Mouse (Mus musculus) midbrain, embryonic 13.5 days (tissue): Measurements from ENCODE around the gene Larp4b. TPM values are rescaled to one million over a fixed set of nuclear protein-coding genes. Genes with fewer than 3 reads are reported as not detected.
"Not testable (repeated sequence)": the region's sequence is repeated elsewhere in the genome, so short reads cannot be mapped to it uniquely, and the experiment has no call there.

Source experiments
- ATAC-seq: fragments of 200-750 bp; cut with Nextera tagmentation; 2 replicates; pipeline ENCODE4 v1.8.0; 2017; ENCODE audit warnings: mild to moderate bottlenecking, moderate TSS enrichment, moderate library complexity
- H3K27ac ChIP-seq: fragments of 300-500 bp; sonication (generic); 2 replicates; pipeline ENCODE4 v1.5.1; 2015; ENCODE audit warnings: inconsistent platforms, mild to moderate bottlenecking, moderate library complexity
- H3K27me3 ChIP-seq: fragments of 300-500 bp; sonication (generic); 2 replicates; pipeline ENCODE4 v1.6.1; 2015; ENCODE audit warnings: mild to moderate bottlenecking, inconsistent platforms
- H3K36me3 ChIP-seq: fragments of 300-500 bp; sonication (generic); 2 replicates; pipeline ENCODE4 v1.6.1; 2015; ENCODE audit warnings: mild to moderate bottlenecking, inconsistent platforms
- H3K4me1 ChIP-seq: fragments of 300-500 bp; sonication (generic); replicated peaks from 2 replicates; pipeline ENCODE4 v1.6.1; 2015; ENCODE audit warnings: inconsistent platforms
- H3K4me2 ChIP-seq: fragments of 300-500 bp; sonication (generic); replicated peaks from 2 replicates; pipeline ENCODE4 v1.6.1; 2015; ENCODE audit warnings: moderate library complexity, mild to moderate bottlenecking, inconsistent platforms
- H3K4me3 ChIP-seq: fragments of 300-500 bp; sonication (generic); replicated peaks from 2 replicates; pipeline ENCODE4 v1.5.1; 2015; ENCODE audit warnings: mild to moderate bottlenecking, inconsistent platforms
- H3K9ac ChIP-seq: fragments of 300-500 bp; sonication (generic); replicated peaks from 2 replicates; pipeline ENCODE4 v1.6.1; 2015; ENCODE audit warnings: mild to moderate bottlenecking, inconsistent platforms
- H3K9me3 ChIP-seq: fragments of 300-500 bp; sonication (generic); 2 replicates; pipeline ENCODE4 v1.6.1; 2016; ENCODE audit warnings: mild to moderate bottlenecking, inconsistent platforms
- WGBS: fragments of 180-500 bp; shearing (Covaris S2); methylation state at CpG from one replicate; pipeline ENCODE4 v1.1.7; 2015; 5-methylcytosine and 5-hydroxymethylcytosine counted together
- polyA plus RNA-seq: library from polyadenylated mRNA; unstranded; fragments of >200 nt; fragmentation: Nextera tagmentation; extraction: Ambion mirVana; gene quantifications from 2 replicates; pipeline ENCODE4 v1.2.1, GENCODE M21; 2015

The Larp4b gene
- 34.1 and 36.1 TPM in 2 replicates for polyA plus RNA-seq

DNA sequence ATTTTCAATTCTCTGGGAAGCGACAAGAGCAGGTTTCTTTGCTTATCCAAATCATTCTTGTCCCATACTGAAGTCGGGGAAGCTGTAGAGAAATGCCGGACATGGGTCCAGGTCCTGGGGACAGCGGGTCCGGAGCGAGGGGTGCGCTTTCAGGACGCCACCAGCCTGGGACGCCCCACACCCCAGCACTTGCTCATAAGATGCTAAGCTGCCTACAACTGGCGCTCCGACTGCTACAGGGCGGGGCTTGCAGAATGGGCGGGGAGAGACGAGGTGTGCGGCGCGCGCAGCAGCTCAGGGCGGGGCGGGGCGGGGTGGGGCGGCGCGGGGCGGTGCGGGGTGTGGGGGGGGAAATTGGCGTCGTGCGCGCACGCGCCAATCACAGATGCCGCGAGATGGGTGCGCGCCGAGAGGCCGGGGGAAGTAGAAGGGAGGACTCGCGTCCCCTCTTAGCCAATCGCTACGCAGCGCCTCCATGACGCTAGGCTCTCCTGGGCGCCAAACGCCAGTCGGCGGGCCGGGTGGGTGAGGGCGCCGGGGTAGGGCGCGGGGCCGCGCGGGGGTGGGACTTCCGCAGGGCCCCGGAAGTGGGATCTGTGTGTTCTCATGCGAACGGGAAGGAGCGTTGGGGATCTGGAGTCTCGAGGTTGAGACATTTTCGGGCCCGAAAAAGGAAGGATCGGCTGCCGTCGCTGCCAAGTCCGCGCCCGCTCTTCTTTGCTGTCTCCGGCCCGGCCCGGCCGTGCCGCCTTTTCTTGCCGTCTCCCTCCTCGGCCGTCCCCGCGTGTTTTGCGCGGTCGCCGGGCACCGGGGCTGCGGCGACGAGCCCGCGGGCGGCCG, at the start of gene Larp4b:
Larp4b (plus strand) TSS at position 566 of the 840 bp plus-strand sequence.
- WGBS, result under 1% methylated on average over 75 of the region's 92 CpGs
- peaks cover 34% of the 10 kb centered on the region for H3K4me1 ChIP-seq
- H3K4me2 ChIP-seq, result peak within 1 kb of the TSS; percentile 99
- peak; percentile 100 for ATAC-seq
- H3K4me3 ChIP-seq, result peak within 1 kb of the TSS; percentile 99
- no peaks in the 10 kb centered on the region for H3K36me3 ChIP-seq
- no peaks in the 10 kb centered on the region for H3K27me3 ChIP-seq
- peak within 1 kb of the TSS; percentile 91 for H3K27ac ChIP-seq
- peak within 1 kb of the TSS; percentile 97 for H3K9ac ChIP-seq
- H3K9me3 ChIP-seq, result no peaks in the 10 kb centered on the region

DNA sequence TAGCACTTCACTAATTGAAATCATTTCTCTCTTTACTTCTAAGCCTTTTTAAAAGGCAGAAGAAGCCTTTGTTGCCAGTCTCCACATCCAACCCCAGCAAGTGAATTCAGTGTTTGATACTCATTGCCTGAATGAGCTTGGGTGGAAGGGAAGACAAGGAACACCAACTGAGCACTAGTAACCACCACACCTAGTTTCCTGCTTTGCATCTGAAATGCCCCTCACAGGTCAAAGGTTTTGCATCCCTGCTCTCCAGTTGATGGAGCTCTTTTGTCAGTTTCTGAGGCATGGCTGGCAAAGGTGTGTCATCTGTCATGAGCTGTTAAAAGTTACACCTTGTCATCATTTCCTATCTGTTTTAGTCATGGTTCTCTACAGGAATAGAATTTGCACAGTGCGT, 49.0 kb upstream of the Larp4b start:
- Histone ChIP-seq H3K36me3 (no peaks in the 10 kb centered on the region), H3K27ac (no peak overlapping the region), H3K4me3 (no peak overlapping the region), H3K4me1 (no peaks in the 10 kb centered on the region), H3K9ac (no peak overlapping the region), H3K4me2 (no peak overlapping the region), H3K9me3 (no peaks in the 10 kb centered on the region), H3K27me3 (no peaks in the 10 kb centered on the region)
- WGBS, result 100% methylated on average over 1 of the region's 1 CpGs
- no peak for ATAC-seq

DNA sequence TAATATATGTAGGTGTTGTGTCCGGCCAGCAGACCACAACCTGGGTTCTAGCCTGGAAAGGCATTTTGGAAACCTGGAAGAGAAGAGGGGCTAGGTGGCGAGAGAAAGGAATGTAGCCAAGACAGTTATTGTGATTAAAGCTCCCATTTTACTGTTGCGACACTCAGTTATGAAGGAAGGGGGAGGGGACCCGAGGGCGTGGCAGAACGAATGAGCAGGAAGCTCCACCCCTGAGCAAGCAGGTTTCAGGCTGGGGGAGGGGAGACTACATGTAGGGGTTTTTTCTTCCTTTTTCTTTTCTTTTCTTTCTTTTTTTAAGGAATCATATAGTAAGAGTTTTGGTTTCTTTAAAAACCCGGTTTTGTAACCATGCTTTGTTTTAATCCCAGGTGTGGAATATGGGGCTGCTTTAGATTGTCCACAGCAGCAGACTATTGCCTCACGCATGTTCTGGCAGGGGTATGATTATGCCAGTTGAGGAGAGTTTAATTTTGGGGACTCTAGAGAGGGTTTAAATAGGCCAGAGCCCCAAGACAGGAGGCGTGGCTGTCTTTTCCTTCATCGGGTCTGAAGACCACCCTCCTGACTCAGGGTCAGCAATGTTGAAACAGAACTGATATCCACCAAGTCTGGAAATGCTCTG, 41.5 kb upstream of the Larp4b start:
- not testable (repeated sequence) for H3K4me1 ChIP-seq, H3K9ac ChIP-seq, H3K4me3 ChIP-seq, ATAC-seq, H3K4me2 ChIP-seq, H3K9me3 ChIP-seq, H3K27me3 ChIP-seq, H3K27ac ChIP-seq, H3K36me3 ChIP-seq
- 75% methylated on average over 10 of the region's 10 CpGs for WGBS

DNA sequence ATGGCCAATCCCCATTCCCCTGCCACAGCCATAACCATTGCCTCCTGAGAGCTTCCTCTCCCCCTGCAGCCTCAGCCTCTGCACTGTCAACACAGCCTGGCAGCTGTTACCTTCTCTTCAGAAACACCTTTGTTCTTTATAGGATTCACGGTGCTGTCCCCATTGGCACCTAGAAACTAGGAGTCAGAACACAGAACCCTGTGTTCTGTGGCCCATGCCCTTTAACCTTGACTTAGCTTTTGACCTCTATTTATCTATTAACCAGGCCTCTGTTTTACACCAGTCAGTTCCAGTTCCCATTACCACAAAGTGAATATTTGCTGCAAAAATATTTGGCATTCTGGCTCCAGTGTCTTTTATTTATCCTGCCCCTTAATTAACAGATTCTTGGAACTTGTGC, 36.4 kb upstream of the Larp4b start:
- no peaks in the 10 kb centered on the region for H3K36me3 ChIP-seq
- H3K27ac ChIP-seq, result no peak overlapping the region
- ATAC-seq, result no peak
- H3K4me3 ChIP-seq, result no peak overlapping the region
- H3K27me3 ChIP-seq, result no peaks in the 10 kb centered on the region
- 100% methylated on average over 1 of the region's 1 CpGs for WGBS
- H3K9me3 ChIP-seq, result no peaks in the 10 kb centered on the region
- no peak overlapping the region for H3K4me2 ChIP-seq
- H3K9ac ChIP-seq, result no peak overlapping the region
- no peaks in the 10 kb centered on the region for H3K4me1 ChIP-seq

DNA sequence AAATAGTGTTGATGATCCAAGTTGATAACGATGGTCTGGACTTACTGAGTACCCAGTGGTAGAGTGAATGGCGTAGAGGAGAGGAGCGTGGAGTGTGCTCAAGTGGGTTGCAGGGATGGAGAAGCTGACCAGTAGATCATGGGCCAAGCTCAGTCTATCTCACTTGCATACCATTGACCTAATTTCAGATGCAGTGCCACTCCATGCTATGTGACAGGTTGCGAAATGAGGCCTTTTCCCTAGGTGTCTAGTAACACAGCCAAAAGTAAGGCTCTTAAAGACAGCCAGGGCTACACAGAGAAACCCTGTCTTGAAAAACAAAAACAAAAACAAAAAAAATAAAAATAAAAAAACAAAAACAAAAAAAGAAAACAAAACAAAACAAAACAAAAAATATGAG, 35.0 kb upstream of the Larp4b start:
- Histone ChIP-seq H3K4me1 (no peaks in the 10 kb centered on the region), H3K36me3 (no peaks in the 10 kb centered on the region), H3K4me2 (no peak overlapping the region), H3K27me3 (no peaks in the 10 kb centered on the region), H3K9ac (no peak overlapping the region), H3K27ac (no peak overlapping the region), H3K9me3 (no peaks in the 10 kb centered on the region), H3K4me3 (no peak overlapping the region)
- ATAC-seq, result no peak
- WGBS, result 90% methylated on average over 4 of the region's 4 CpGs

DNA sequence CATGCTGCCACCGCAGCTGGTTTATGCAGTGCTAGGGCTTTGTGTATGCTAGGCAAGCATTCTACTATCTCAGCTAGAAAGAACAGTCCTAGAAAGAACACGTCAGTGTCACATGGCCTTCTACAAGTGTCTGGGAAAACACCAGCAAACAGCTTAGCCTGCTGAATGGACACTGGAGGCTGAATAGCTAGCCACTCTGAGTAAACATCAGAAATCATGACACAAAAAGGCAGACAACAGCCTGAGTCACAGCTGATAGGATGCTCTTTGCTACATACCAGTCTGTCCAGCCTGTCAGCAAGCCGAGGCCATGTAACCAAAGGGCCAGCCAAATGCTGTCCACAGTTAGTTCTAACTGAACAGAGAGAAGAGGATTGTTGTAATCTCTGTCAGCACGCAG, 32.3 kb upstream of the Larp4b start:
- H3K27ac ChIP-seq, result no peak overlapping the region
- 0 out of 2 replicates have a peak, but pooled peaks have one; percentile 17 for ATAC-seq
- WGBS, result 69% methylated on average over 4 of the region's 4 CpGs

DNA sequence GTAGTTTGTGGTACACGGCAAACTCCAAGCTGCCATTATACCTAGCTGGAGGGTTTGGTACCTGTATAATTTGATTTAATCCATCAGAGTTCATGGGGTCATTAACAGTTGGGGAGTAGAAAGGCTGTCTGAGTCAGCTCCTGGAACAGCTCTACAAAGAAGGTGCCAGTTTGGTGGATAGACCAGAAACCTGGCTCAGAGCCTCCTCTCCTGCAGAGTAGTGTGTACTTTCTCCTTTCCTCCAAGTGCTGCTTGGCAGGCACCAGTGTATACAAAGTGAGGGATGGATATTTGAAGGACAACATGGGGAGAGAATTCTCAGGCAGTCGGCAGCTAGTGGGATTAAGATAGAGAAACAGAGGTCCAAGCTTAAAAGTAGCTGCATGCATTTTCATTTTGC, 29.5 kb upstream of the Larp4b start:
- H3K27me3 ChIP-seq, result no peaks in the 10 kb centered on the region
- H3K27ac ChIP-seq, result no peak overlapping the region
- no peak for ATAC-seq
- H3K4me2 ChIP-seq, result no peak overlapping the region
- H3K4me1 ChIP-seq, result no peaks in the 10 kb centered on the region; the same call in 1 of the 2 replicates
- WGBS, result 91% methylated on average over 2 of the region's 2 CpGs
- no peak overlapping the region for H3K4me3 ChIP-seq
- H3K36me3 ChIP-seq, result no peaks in the 10 kb centered on the region
- no peaks in the 10 kb centered on the region for H3K9me3 ChIP-seq
- H3K9ac ChIP-seq, result no peak overlapping the region

More for the DNA sequence above, 32.3 kb upstream of the Larp4b start:
- Histone ChIP-seq H3K4me2 (no peak overlapping the region), H3K27me3 (no peaks in the 10 kb centered on the region), H3K9ac (no peak overlapping the region), H3K4me1 (no peaks in the 10 kb centered on the region; the same call in 1 of the 2 replicates), H3K36me3 (no peaks in the 10 kb centered on the region), H3K9me3 (no peaks in the 10 kb centered on the region), H3K4me3 (no peak overlapping the region)

DNA sequence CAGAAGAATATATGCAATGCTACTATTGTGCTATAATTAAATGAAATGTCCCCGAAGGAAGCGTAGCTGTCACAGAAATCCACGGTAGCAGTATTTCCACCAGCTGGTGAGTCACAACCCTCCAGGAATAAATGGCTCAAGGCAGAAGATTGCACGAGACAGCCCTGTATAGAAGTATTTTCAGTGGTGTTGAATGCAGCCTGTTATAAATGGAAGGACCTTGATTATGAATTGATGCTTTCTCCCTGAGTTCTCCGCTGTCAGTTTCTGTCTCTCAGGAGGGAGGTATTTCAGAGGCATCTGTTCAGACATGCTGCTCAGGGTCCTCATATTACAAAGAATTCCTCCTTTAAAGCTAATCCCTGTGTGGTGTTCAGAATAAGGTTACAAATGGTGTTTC, 27.6 kb upstream of the Larp4b start:
- Histone ChIP-seq H3K9ac (no peak overlapping the region), H3K36me3 (no peaks in the 10 kb centered on the region), H3K9me3 (no peaks in the 10 kb centered on the region), H3K4me3 (no peak overlapping the region), H3K27me3 (no peaks in the 10 kb centered on the region), H3K27ac (no peak overlapping the region), H3K4me1 (no peaks in the 10 kb centered on the region; the same call in 1 of the 2 replicates), H3K4me2 (no peak overlapping the region)
- 51% methylated on average over 5 of the region's 5 CpGs for WGBS
- no peak for ATAC-seq

DNA sequence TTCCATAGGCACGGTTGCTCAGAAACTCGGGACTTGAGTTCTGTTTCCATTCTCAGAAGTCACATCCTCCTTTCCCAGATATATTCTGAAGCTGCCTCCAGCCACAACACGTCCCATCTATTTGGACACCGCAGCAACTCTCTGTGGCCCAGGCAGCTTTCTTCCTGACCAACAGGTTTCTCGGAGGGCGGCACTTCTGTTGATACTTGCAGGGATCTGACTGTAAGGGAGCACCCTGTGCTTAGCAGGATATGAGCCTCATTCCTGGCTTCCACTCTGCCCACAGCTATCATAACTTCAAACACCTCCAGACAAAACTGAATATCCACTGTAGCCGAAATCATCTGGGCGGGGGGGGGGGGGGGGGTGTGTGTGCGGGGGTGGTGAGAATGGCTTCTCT, 22.7 kb upstream of the Larp4b start:
- H3K4me3 ChIP-seq, result no peak overlapping the region
- WGBS, result 85% methylated on average over 9 of the region's 9 CpGs
- H3K36me3 ChIP-seq, result no peaks in the 10 kb centered on the region
- no peak overlapping the region for H3K4me2 ChIP-seq
- H3K4me1 ChIP-seq, result no peaks in the 10 kb centered on the region; the same call in 1 of the 2 replicates
- no peak for ATAC-seq
- no peak overlapping the region for H3K9ac ChIP-seq
- H3K9me3 ChIP-seq, result no peaks in the 10 kb centered on the region
- no peaks in the 10 kb centered on the region for H3K27me3 ChIP-seq
- H3K27ac ChIP-seq, result no peak overlapping the region

DNA sequence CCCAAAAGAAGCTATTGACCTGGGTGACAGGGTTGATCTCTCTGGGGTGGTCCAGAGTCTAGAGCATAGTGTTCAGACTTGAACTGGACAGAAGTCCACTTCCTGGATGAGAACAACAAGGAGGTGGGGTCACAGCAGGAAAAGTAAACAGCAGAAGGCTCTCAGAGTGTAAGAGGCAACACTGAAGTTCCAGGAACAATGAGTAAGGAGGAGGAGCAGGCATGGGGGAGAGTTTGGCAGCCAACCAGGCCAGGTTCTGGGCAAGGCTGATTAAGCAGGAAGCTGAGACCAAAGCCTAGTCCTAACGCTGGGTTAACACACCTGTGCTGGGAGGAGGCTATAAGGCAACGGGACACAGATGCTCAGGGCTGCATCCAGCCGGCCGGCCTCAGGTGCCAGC, 19.9 kb upstream of the Larp4b start:
- ATAC-seq, result no peak
- no peaks in the 10 kb centered on the region for H3K36me3 ChIP-seq
- H3K4me3 ChIP-seq, result no peak overlapping the region
- no peak overlapping the region for H3K4me2 ChIP-seq
- WGBS, result 76% methylated on average over 4 of the region's 4 CpGs
- H3K27me3 ChIP-seq, result no peaks in the 10 kb centered on the region
- no peaks in the 10 kb centered on the region for H3K9me3 ChIP-seq
- no peak overlapping the region for H3K9ac ChIP-seq
- H3K4me1 ChIP-seq, result no peaks in the 10 kb centered on the region
- no peak overlapping the region for H3K27ac ChIP-seq

DNA sequence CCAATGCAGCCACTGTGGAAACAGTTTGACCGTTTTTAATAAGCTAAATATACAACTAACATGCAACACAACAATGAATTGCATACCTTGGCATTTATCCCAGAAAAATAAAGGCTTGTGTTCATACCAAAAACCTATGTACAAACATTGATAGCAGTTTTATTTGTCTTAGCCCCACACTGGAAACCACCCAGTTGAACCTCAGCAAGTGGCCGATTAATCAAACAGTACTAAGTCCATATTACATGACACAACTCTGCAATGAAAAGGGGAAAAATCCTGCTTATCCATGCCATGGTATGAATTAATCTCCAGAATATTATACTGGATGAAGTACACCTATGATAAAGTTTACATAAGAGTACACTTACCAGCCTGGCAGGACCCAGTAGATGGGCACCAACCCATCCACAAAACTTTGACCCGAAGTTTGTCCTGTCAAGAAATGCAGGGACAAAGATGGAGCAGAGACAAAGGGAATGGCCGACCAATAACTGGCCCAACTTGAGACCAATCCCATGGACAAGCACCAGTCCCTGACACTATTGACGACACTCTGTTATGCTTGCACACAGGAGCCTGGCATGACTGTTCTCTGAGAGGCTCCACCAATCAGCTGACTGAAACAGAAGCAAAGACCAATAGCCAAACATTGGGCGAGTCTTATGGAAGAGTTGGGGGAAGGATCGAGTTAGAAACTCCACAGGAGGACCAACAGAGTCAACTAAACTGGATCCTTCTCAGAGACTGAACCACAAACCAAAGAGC, 17.7 kb upstream of the Larp4b start:
- WGBS, result 81% methylated on average over 7 of the region's 7 CpGs
- H3K27me3 ChIP-seq, result no peaks in the 10 kb centered on the region
- no peak for ATAC-seq

More for the DNA sequence above, 17.7 kb upstream of the Larp4b start:
- Histone ChIP-seq H3K36me3 (no peaks in the 10 kb centered on the region), H3K4me3 (no peak overlapping the region), H3K27ac (no peak overlapping the region), H3K9me3 (no peaks in the 10 kb centered on the region), H3K4me2 (no peak overlapping the region), H3K4me1 (no peaks in the 10 kb centered on the region), H3K9ac (no peak overlapping the region)
